Mouse (Mus musculus) ovary, postnatal 14 days (tissue): ENCODE measurements around the gene Ppm1j.
"Not testable (repeated sequence)": the region's sequence is repeated elsewhere in the genome, so short reads cannot be mapped to it uniquely, and the experiment has no call there.

Source experiments
- DNase-seq: peaks from one replicate; pipeline ENCODE4 v3.0.0; 2022; ENCODE audit warnings: low spot score

Gene Ppm1j

DNA sequence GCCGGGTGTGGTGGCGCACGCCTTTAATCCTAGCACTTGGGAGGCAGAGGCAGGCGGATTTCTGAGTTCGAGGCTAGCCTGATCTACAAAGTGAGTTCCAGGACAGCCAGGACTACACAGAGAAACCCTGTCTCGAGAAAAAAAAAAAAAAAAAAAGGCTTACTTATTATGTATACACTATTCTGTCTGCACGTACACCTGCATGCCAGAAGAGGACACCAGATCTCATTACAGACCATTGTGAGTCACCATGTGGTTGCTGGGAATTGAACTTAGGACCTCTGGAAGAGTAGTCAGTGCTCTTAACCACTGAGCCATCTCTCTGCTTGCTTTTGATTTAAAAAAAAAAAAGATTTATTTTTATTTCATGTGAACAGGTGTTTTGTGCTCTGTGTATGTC, 32.4 kb downstream of the Ppm1j start:
- not testable (repeated sequence) for DNase-seq

DNA sequence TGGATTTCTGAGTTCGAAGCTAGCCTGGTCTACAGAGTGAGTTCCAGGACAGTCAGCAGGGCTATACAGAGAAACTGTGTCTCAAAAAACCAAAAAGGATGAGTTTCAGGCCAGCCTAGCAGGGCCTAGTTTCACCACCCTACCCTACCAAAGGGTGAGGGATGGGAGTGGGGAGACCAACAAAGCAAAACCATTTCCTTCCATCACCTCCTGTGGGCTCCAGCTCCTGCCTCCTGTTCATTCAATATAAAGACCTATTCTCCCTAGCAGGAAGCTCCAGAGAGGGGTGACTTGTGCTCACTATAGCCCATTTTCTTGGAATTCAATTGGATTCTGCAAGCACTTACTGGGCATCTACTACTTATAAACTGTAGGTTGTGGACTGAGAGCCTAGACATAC, 33.9 kb downstream of the Ppm1j start:
- no peak for DNase-seq

- DNase-seq: no peak
These were observed 34.5 kb downstream of the Ppm1j start for GRCm38 (mm10) chr3:104815346-104815745.

- no peak for DNase-seq
These were observed 35.3 kb downstream of the Ppm1j start for GRCm38 (mm10) chr3:104816130-104816529.

- DNase-seq: peak; percentile 51
These were observed 36.7 kb downstream of the Ppm1j start for GRCm38 (mm10) chr3:104817481-104817990.

DNA sequence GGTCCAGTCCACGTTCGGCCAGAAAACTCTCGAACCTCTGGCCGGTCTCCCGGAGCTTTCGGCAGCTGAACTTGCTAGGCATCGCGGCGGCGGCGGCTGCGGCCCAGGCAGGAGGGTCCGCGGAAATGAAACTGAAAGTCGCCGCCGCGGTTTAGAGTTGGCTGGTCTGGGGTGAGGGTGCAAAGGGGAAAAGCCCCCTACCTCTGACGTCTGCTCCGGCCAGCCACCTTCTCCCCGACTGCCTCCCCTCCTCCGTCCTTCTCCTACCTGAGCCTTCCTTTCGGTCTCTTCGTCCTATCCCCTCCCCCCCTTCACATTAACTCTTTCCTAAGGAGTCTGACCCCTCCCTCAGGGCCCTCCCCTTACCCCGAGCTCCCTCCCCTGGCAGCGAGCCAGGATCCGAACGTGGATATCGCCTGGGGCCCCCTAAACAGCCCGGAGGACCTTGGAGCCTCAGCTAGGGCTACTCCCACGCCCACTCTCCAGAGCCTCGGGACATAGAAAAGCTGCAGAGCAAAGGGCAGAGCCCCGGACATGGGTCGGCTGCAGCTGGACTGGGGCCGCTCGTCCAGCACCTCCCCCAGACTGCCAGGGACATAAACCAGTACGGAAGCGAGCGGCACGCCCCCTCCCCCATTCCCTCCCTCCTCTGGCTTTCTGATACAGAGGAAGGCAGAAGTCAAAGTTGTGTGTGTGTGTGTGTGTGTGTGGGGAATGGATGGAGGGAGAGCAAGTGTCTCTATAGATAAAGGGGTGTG, 37.3 kb downstream of the Ppm1j start, which contains the start of gene Mov10:
TSS of gene Mov10 (minus strand) at position 573 of the 758 bp plus-strand sequence.
- peak; percentile 79 for DNase-seq

DNA sequence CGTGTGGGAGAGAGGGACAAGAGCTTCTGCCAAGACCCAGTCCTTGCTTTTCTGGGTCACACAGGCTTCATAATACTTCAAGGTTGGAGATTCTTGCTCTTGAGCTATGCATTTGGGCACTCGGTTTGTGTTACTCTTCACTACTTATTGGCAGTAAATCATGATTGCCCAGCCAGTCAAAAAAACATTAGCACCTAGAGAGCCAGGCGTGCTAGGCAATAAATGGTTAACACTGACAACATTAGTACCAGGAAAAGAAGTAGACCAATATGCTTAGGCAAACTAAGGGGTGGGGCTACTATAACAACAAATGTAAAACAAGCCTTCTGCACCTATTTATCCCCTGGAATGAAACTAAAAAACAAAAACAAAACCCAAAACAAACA, 37.9 kb downstream of the Ppm1j start:
- no peak for DNase-seq

- DNase-seq: no peak
These were observed 39.6 kb downstream of the Ppm1j start for GRCm38 (mm10) chr3:104820426-104820825.

DNA sequence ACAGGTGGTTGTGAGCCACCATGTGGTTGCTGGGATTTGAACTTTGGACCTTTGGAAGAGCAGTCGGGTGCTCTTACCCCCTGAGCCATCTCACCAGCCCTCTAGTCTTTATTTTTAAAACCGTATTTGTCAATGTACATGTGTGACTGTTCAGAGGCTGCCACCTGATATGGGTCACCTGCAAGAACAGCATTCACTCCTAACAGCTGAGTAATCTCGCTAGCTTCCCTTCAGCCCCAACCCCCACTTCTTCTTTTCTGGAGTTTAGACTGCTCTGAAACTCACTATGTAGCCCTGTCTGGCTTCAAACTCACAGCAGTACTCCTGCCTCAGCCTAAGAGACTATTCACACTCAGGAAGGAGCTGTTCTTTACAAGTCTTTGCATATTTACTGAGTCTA, 41.6 kb downstream of the Ppm1j start:
- DNase-seq: no peak
